In genomic region chr8:44788290-44788689, GRCm38 (mm10) we compare ENCODE assay signal across 20 mouse cellular contexts.
"Had no signal": no experiment of that assay in that cellular context is flagged by ENCODE, and none has a peak within 500 bp of the region (broad histone marks: within the 10 kb centered on the region; RNA-seq: fewer than 3 reads in every experiment).

No protein-coding gene starts in this region.

- H3K4me1 ChIP-seq: forebrain, embryonic 15.5 days; heart, embryonic 10.5 days; hindbrain, embryonic 15.5 days; limb, embryonic 13.5 days; limb, embryonic 15.5 days; liver, embryonic 12.5 days had no signal

- H3K27me3 ChIP-seq: forebrain, embryonic 15.5 days; heart, embryonic 12.5 days; hindbrain, embryonic 13.5 days; hindbrain, embryonic 15.5 days; limb, embryonic 13.5 days; limb, embryonic 15.5 days; liver, embryonic 12.5 days had no signal

- H3K27ac ChIP-seq: forebrain, embryonic 15.5 days; heart, embryonic 10.5 days; hindbrain, embryonic 13.5 days; hindbrain, embryonic 15.5 days; hindbrain, postnatal 0 days; limb, embryonic 13.5 days; limb, embryonic 15.5 days; liver, embryonic 12.5 days had no signal

- H3K36me3 ChIP-seq: forebrain, embryonic 15.5 days; heart, embryonic 10.5 days; heart, embryonic 12.5 days; hindbrain, embryonic 13.5 days; hindbrain, embryonic 15.5 days; limb, embryonic 13.5 days; limb, embryonic 15.5 days; liver, embryonic 12.5 days had no signal

- DNase-seq: forebrain, postnatal 0 days; gastrocnemius, postnatal 14 days; gastrocnemius, postnatal 36 days; heart, adult 18-20 months; heart, postnatal 14 days; heart, postnatal 36 days; kidney, adult 11 months; kidney, adult 2 months; kidney, postnatal 14 days; left cerebral cortex, postnatal 4 days had no signal

- ATAC-seq: forebrain, embryonic 15.5 days; forebrain, postnatal 0 days; hindbrain, postnatal 0 days; intestine, embryonic 16.5 days; liver, embryonic 12.5 days had no signal

- H3K9ac ChIP-seq: forebrain, embryonic 15.5 days; forebrain, postnatal 0 days; heart, embryonic 12.5 days; hindbrain, embryonic 13.5 days; hindbrain, embryonic 15.5 days; limb, embryonic 13.5 days; limb, embryonic 15.5 days; liver, embryonic 12.5 days had no signal

- H3K4me3 ChIP-seq: forebrain, embryonic 15.5 days; heart, embryonic 10.5 days; heart, embryonic 12.5 days; hindbrain, embryonic 13.5 days; hindbrain, embryonic 15.5 days; limb, embryonic 13.5 days; limb, embryonic 15.5 days; liver, embryonic 12.5 days had no signal

- H3K9me3 ChIP-seq: forebrain, embryonic 15.5 days; heart, embryonic 10.5 days; hindbrain, embryonic 13.5 days; hindbrain, embryonic 15.5 days; limb, embryonic 13.5 days; limb, embryonic 15.5 days; liver, embryonic 12.5 days had no signal

- H3K4me2 ChIP-seq: forebrain, embryonic 15.5 days; heart, embryonic 12.5 days; hindbrain, embryonic 13.5 days; hindbrain, embryonic 15.5 days; limb, embryonic 13.5 days; limb, embryonic 15.5 days; liver, embryonic 12.5 days had no signal
